22 mouse cellular contexts compared by ENCODE assay signal in genomic region chr1:43218016-43218680, GRCm38 (mm10). TPM values are rescaled to one million over a fixed set of nuclear protein-coding genes. Genes with fewer than 3 reads are reported as not detected.
DNase-seq lines count a peak whose midpoint lies in the region; ATAC-seq and TF ChIP-seq lines count a peak whose summit lies in the region.
"Had no signal": no experiment of that assay in that cellular context is flagged by ENCODE, and none has a peak within 500 bp of the region (broad histone marks: within the 10 kb centered on the region; RNA-seq: fewer than 3 reads in every experiment).

No protein-coding gene starts in this region.

- H3K4me1 ChIP-seq in kidney, embryonic 14.5 days (ENCODE audit: control insufficient read depth, insufficient read depth, low read length): 0 out of 2 replicates have a peak, but pooled peaks cover 6% of the 10 kb centered on the region
- H3K4me1 ChIP-seq in testis, adult 2 months (ENCODE audit: control insufficient read depth, insufficient read depth, low read length): no peaks in the 10 kb centered on the region
- H3K4me1 ChIP-seq: embryonic facial prominence, embryonic 10.5 days; forebrain, embryonic 15.5 days; neural tube, embryonic 12.5 days had no signal

- no peak for TF ChIP-seq POLR2A in testis, adult 2 months (IDR thresholded peaks at IDR 0.05; ENCODE audit: control insufficient read depth, low read depth, low read length)

- WGBS in kidney, embryonic 14.5 days: 43% methylated on average over 3 of the region's 3 CpGs

- H3K9ac ChIP-seq in kidney, embryonic 14.5 days (ENCODE audit: low read depth, low read length): no peak overlapping the region
- H3K9ac ChIP-seq: forebrain, embryonic 15.5 days; limb, embryonic 13.5 days; neural tube, embryonic 12.5 days had no signal

- no peaks in the 10 kb centered on the region for H3K36me3 ChIP-seq in kidney, embryonic 14.5 days (ENCODE audit: control insufficient read depth, insufficient read depth, low read length)
- H3K36me3 ChIP-seq in testis, adult 2 months (ENCODE audit: control insufficient read depth, insufficient read depth, low read length): no peaks in the 10 kb centered on the region
- H3K36me3 ChIP-seq: embryonic facial prominence, embryonic 10.5 days; forebrain, embryonic 15.5 days; G1E; limb, embryonic 13.5 days; neural tube, embryonic 12.5 days had no signal

- peak; percentile 55; the same call in 1 of the 2 replicates for ATAC-seq in kidney, embryonic 14.5 days (ENCODE audit: low FRiP score, low TSS enrichment)
- ATAC-seq in monocyte, adult 5-6 weeks (replicated peaks; ENCODE audit: insufficient number of reproducible peaks, low FRiP score, low TSS enrichment, poor library complexity, severe bottlenecking): no peak
- ATAC-seq: CD4-positive, CD25-positive, alpha-beta regulatory T cell, adult 4 months; forebrain, embryonic 15.5 days had no signal

- DNase-seq in kidney, adult 8-10 months: no peak
- DNase-seq in testis, postnatal 10 days (ENCODE audit: low spot score): no peak
- DNase-seq in kidney, postnatal 10 days: peak; percentile 31
- peak; percentile 72 for DNase-seq in telencephalon, adult 2 months (ENCODE audit: low read depth, low spot score)
- DNase-seq in thymus, postnatal 4 days: no peak
- DNase-seq: adrenal gland, adult 8-10 months; cerebellum, adult 11-12 months; cerebellum, postnatal 36 days; gastrocnemius, adult 2 months; heart, adult 18-20 months; lung, postnatal 14 days; thymus, postnatal 25 days had no signal

- H3K9me3 ChIP-seq in kidney, embryonic 14.5 days (ENCODE audit: control insufficient read depth, low read length): no peaks in the 10 kb centered on the region
- H3K9me3 ChIP-seq: embryonic facial prominence, embryonic 10.5 days; forebrain, embryonic 15.5 days; G1E; limb, embryonic 13.5 days; neural tube, embryonic 12.5 days had no signal

- H3K27ac ChIP-seq in kidney, embryonic 14.5 days (ENCODE audit: low read depth, low read length): peak overlapping the region; percentile 65
- H3K27ac ChIP-seq in testis, adult 2 months (ENCODE audit: control insufficient read depth, insufficient read depth, low read depth, low read length): peak overlapping the region; percentile 2; the same call in 1 of the 2 replicates
- H3K27ac ChIP-seq: embryonic facial prominence, embryonic 10.5 days; forebrain, embryonic 15.5 days; gastrocnemius, adult 2 months; limb, embryonic 13.5 days; neural tube, embryonic 12.5 days had no signal

- no peak for TF ChIP-seq CTCF in testis, adult 2 months (IDR thresholded peaks at IDR 0.05; ENCODE audit: control insufficient read depth, insufficient read depth, insufficient replicate concordance, low read depth, low read length)

- no peaks in the 10 kb centered on the region for H3K27me3 ChIP-seq in kidney, embryonic 14.5 days (ENCODE audit: control insufficient read depth, insufficient read depth, low read length)
- no peaks in the 10 kb centered on the region for H3K27me3 ChIP-seq in testis, adult 2 months (ENCODE audit: control insufficient read depth, insufficient read depth, low read length)
- H3K27me3 ChIP-seq: forebrain, embryonic 15.5 days; limb, embryonic 13.5 days; neural tube, embryonic 12.5 days had no signal

- H3K4me2 ChIP-seq in kidney, embryonic 14.5 days (replicated peaks; ENCODE audit: low read depth, low read length): no peak overlapping the region
- H3K4me2 ChIP-seq: forebrain, embryonic 15.5 days; limb, embryonic 13.5 days; neural tube, embryonic 12.5 days had no signal

- H3K4me3 ChIP-seq in kidney, embryonic 14.5 days (ENCODE audit: low read length): no peak overlapping the region
- no peak overlapping the region for H3K4me3 ChIP-seq in testis, adult 2 months (ENCODE audit: control insufficient read depth, low read depth, low read length)
- H3K4me3 ChIP-seq: embryonic facial prominence, embryonic 10.5 days; erythroblast, embryonic 14.5 days; forebrain, embryonic 15.5 days; gastrocnemius, adult 2 months; limb, embryonic 13.5 days; neural tube, embryonic 12.5 days had no signal

RNA-seq across cellular contexts. Expression of gene Fhl2, which starts 21.4 kb away (rescaled TPM):
- polyA plus RNA-seq in kidney, embryonic 14.5 days (2014; fragmentation: Nextera tagmentation; extraction: Ambion mirVana): 74.1 and 87.6 TPM in 2 replicates
- 12.1 and 13.7 TPM in 2 replicates for polyA plus RNA-seq in testis, adult 2 months (2012; rRNA removed)
- 8.1 to 18.7 TPM (median 13.8 TPM) in 3 replicates for total RNA-seq in monocyte, adult 5-6 weeks (2017)
- polyA plus RNA-seq: erythroblast, embryonic 14.5 days; G1E had no signal

Comparison
In these comparisons a context has a peak if more than half of its experiments do, and no peak if none do; other contexts are left out.
1. DNase-seq: peak in kidney, postnatal 10 days (single experiment) and telencephalon, adult 2 months (single experiment); none in kidney, adult 8-10 months (0 of 2), testis, postnatal 10 days (single experiment) and thymus, postnatal 4 days (single experiment).